Mouse (Mus musculus): ENCODE results near the gene Sirt7. TPM values are rescaled to one million over a fixed set of nuclear protein-coding genes. Genes with fewer than 3 reads are reported as not detected.

The Sirt7 gene
- polyA plus RNA-seq, 1 experiment, result 84.1 TPM

GRCm38 (mm10) chr11:120574278-120574600 is 50.8 kb downstream of the Sirt7 start:
- no peak overlapping the region for H3K4me3 ChIP-seq (replicated peaks; ENCODE audit: extremely low read depth, low read depth, low read length)
- TF ChIP-seq POLR2A (IDR thresholded peaks at IDR 0.05; ENCODE audit: borderline replicate concordance, extremely low read depth, low read depth, low read length) (no peak), CTCF (IDR thresholded peaks at IDR 0.05; ENCODE audit: insufficient read depth, low read length) (no peak)

GRCm38 (mm10) chr11:120573585-120574277 is 51.3 kb downstream of the Sirt7 start:
- DNase-seq, result no peak
- TF ChIP-seq POLR2A (IDR thresholded peaks at IDR 0.05; ENCODE audit: borderline replicate concordance, extremely low read depth, low read depth, low read length) (no peak), CTCF (IDR thresholded peaks at IDR 0.05; ENCODE audit: insufficient read depth, low read length) (no peak)
- peaks cover 9% of the 10 kb centered on the region for H3K4me1 ChIP-seq (ENCODE audit: control insufficient read depth, insufficient read depth, low read length)
- H3K4me3 ChIP-seq (replicated peaks; ENCODE audit: extremely low read depth, low read depth, low read length), result peak overlapping the region; percentile 85
- WGBS, result under 1% methylated on average over 23 of the region's 23 CpGs

More at GRCm38 (mm10) chr11:120574278-120574600, 50.8 kb downstream of the Sirt7 start:
- no peak for DNase-seq
- 33% methylated on average over 5 of the region's 5 CpGs for WGBS
- peaks cover 15% of the 10 kb centered on the region for H3K4me1 ChIP-seq (ENCODE audit: control insufficient read depth, insufficient read depth, low read length)

GRCm38 (mm10) chr11:120572752-120573584 is 52.1 kb downstream of the Sirt7 start, which contains the start of gene P4hb:
Gene P4hb, minus strand, starts transcription at chr11:120573253.
- Histone ChIP-seq H3K4me3 (replicated peaks; ENCODE audit: extremely low read depth, low read depth, low read length) (peak within 1 kb of the TSS; percentile 97), H3K4me1 (ENCODE audit: control insufficient read depth, insufficient read depth, low read length) (peaks cover 9% of the 10 kb centered on the region)
- peak; percentile 99 for DNase-seq
- TF ChIP-seq POLR2A (IDR thresholded peaks at IDR 0.05; ENCODE audit: borderline replicate concordance, extremely low read depth, low read depth, low read length), result peak; percentile 97
- TF ChIP-seq CTCF (IDR thresholded peaks at IDR 0.05; ENCODE audit: insufficient read depth, low read length), result no peak
- under 1% methylated on average over 93 of the region's 94 CpGs for WGBS

GRCm38 (mm10) chr11:120572417-120572751 is 52.7 kb downstream of the Sirt7 start:
- TF ChIP-seq POLR2A (IDR thresholded peaks at IDR 0.05; ENCODE audit: borderline replicate concordance, extremely low read depth, low read depth, low read length) (no peak), CTCF (IDR thresholded peaks at IDR 0.05; ENCODE audit: insufficient read depth, low read length) (no peak)
- no peak for DNase-seq
- WGBS, result under 1% methylated on average over 24 of the region's 24 CpGs
- Histone ChIP-seq H3K4me3 (replicated peaks; ENCODE audit: extremely low read depth, low read depth, low read length) (peak overlapping the region; percentile 97), H3K4me1 (ENCODE audit: control insufficient read depth, insufficient read depth, low read length) (peaks cover 9% of the 10 kb centered on the region)

GRCm38 (mm10) chr11:120571754-120572416 is 53.2 kb downstream of the Sirt7 start:
- 6% methylated on average over 11 of the region's 11 CpGs for WGBS
- no peak for TF ChIP-seq POLR2A (IDR thresholded peaks at IDR 0.05; ENCODE audit: borderline replicate concordance, extremely low read depth, low read depth, low read length)
- TF ChIP-seq CTCF (IDR thresholded peaks at IDR 0.05; ENCODE audit: insufficient read depth, low read length), result no peak
- Histone ChIP-seq H3K4me1 (ENCODE audit: control insufficient read depth, insufficient read depth, low read length) (peaks cover 9% of the 10 kb centered on the region), H3K4me3 (replicated peaks; ENCODE audit: extremely low read depth, low read depth, low read length) (peak overlapping the region; percentile 97)
- no peak for DNase-seq

GRCm38 (mm10) chr11:120571122-120571521 is 53.9 kb downstream of the Sirt7 start:
- WGBS, result 45% methylated on average over 3 of the region's 3 CpGs
- Histone ChIP-seq H3K4me3 (replicated peaks; ENCODE audit: extremely low read depth, low read depth, low read length) (no peak overlapping the region), H3K4me1 (ENCODE audit: control insufficient read depth, insufficient read depth, low read length) (peaks cover 9% of the 10 kb centered on the region)
- TF ChIP-seq POLR2A (IDR thresholded peaks at IDR 0.05; ENCODE audit: borderline replicate concordance, extremely low read depth, low read depth, low read length) (no peak), CTCF (IDR thresholded peaks at IDR 0.05; ENCODE audit: insufficient read depth, low read length) (no peak)
- no peak for DNase-seq

Other genes starting within 250 kb of the Sirt7 start
- 61.9 and 67.1 TPM in 2 replicates for gene Faap100, start 246.5 kb downstream of the Sirt7 start, polyA plus RNA-seq (2012; rRNA removed)
- gene Nploc4, start 187.5 kb downstream of the Sirt7 start, polyA plus RNA-seq (2012; rRNA removed), result 39.2 and 49.8 TPM in 2 replicates
- gene Tspan10, start 182.6 kb downstream of the Sirt7 start, polyA plus RNA-seq (2012; rRNA removed), result 0.06 TPM in 1 of 2 replicates, not detected in the other
- gene Pde6g, start 171.7 kb downstream of the Sirt7 start, polyA plus RNA-seq (2012; rRNA removed), result 0.45 and 0.57 TPM in 2 replicates
- gene Oxld1, start 167.2 kb downstream of the Sirt7 start, polyA plus RNA-seq (2012; rRNA removed), result 11.9 and 14.9 TPM in 2 replicates
- gene Ccdc137, start 167.1 kb downstream of the Sirt7 start, polyA plus RNA-seq (2012; rRNA removed), result 11.0 and 14.5 TPM in 2 replicates
- 15.6 and 17.3 TPM in 2 replicates for gene Arl16, start 157.6 kb downstream of the Sirt7 start, polyA plus RNA-seq (2012; rRNA removed)
- gene Mrpl12, start 140.6 kb downstream of the Sirt7 start, polyA plus RNA-seq (2012; rRNA removed), result 48.0 and 51.4 TPM in 2 replicates
- 157 and 174 TPM in 2 replicates for gene Slc25a10, start 133.4 kb downstream of the Sirt7 start, polyA plus RNA-seq (2012; rRNA removed)
- 0.86 and 1.0 TPM in 2 replicates for gene Gcgr, start 94.5 kb downstream of the Sirt7 start, polyA plus RNA-seq (2012; rRNA removed)
- 133 and 168 TPM in 2 replicates for gene Mcrip1, start 75.5 kb downstream of the Sirt7 start, polyA plus RNA-seq (2012; rRNA removed)
- gene Ppp1r27, start 74.1 kb downstream of the Sirt7 start, polyA plus RNA-seq (2012; rRNA removed), result 3.3 TPM in 1 of 2 replicates, not detected in the other
- 192 and 254 TPM in 2 replicates for gene P4hb, start 52.0 kb downstream of the Sirt7 start, polyA plus RNA-seq (2012; rRNA removed)
- 890 and 923 TPM in 2 replicates for gene Arhgdia, start 43.6 kb downstream of the Sirt7 start, polyA plus RNA-seq (2012; rRNA removed)
- 26.1 and 29.1 TPM in 2 replicates for gene Alyref, start 26.9 kb downstream of the Sirt7 start, polyA plus RNA-seq (2012; rRNA removed)
- 136 and 159 TPM in 2 replicates for gene Anapc11, start 26.8 kb downstream of the Sirt7 start, polyA plus RNA-seq (2012; rRNA removed)
- gene Npb, start 16.8 kb downstream of the Sirt7 start, polyA plus RNA-seq (2012; rRNA removed), result 2.5 and 3.0 TPM in 2 replicates
- gene Pcyt2, start 7.3 kb downstream of the Sirt7 start, polyA plus RNA-seq (2012; rRNA removed), result 217 and 238 TPM in 2 replicates
- 41.5 and 51.3 TPM in 2 replicates for gene Mafg, start 8.4 kb upstream of the Sirt7 start, polyA plus RNA-seq (2012; rRNA removed)
- gene Pycr1, start 18.5 kb upstream of the Sirt7 start, polyA plus RNA-seq (2012; rRNA removed), result 4.1 and 4.5 TPM in 2 replicates
- gene Myadml2, start 22.9 kb upstream of the Sirt7 start, polyA plus RNA-seq (2012; rRNA removed), result 1.1 and 3.1 TPM in 2 replicates
- 15.5 and 20.6 TPM in 2 replicates for gene Notum, start 35.9 kb upstream of the Sirt7 start, polyA plus RNA-seq (2012; rRNA removed)
- 86.9 and 95.8 TPM in 2 replicates for gene Aspscr1, start 47.7 kb upstream of the Sirt7 start, polyA plus RNA-seq (2012; rRNA removed)
- 68.0 and 69.1 TPM in 2 replicates for gene Cenpx, start 88.5 kb upstream of the Sirt7 start, polyA plus RNA-seq (2012; rRNA removed)
- gene Lrrc45, start 88.7 kb upstream of the Sirt7 start, polyA plus RNA-seq (2012; rRNA removed), result 35.6 and 40.1 TPM in 2 replicates
- gene Rac3, start 96.2 kb upstream of the Sirt7 start, polyA plus RNA-seq (2012; rRNA removed), result 62.0 and 76.8 TPM in 2 replicates
- gene Dcxr, start 102.0 kb upstream of the Sirt7 start, polyA plus RNA-seq (2012; rRNA removed), result 326 and 340 TPM in 2 replicates
- 13,780 and 14,250 TPM in 2 replicates for gene Cbr2, start 106.9 kb upstream of the Sirt7 start, polyA plus RNA-seq (2012; rRNA removed)
- gene Hmga1b, start 137.6 kb upstream of the Sirt7 start, polyA plus RNA-seq (2012; rRNA removed), result 0.24 and 1.6 TPM in 2 replicates
- 55.8 and 59.8 TPM in 2 replicates for gene Rfng, start 159.0 kb upstream of the Sirt7 start, polyA plus RNA-seq (2012; rRNA removed)
- gene Gps1, start 159.0 kb upstream of the Sirt7 start, polyA plus RNA-seq (2012; rRNA removed), result 116 and 141 TPM in 2 replicates
- 32.0 and 35.4 TPM in 2 replicates for gene Dus1l, start 171.2 kb upstream of the Sirt7 start, polyA plus RNA-seq (2012; rRNA removed)
- 1,387 and 1,388 TPM in 2 replicates for gene Fasn, start 199.3 kb upstream of the Sirt7 start, polyA plus RNA-seq (2012; rRNA removed)

Data from lung, adult 2 months (tissue).